Mouse (Mus musculus): ENCODE results near the gene Tekt2. TPM values are rescaled to one million over a fixed set of nuclear protein-coding genes. Genes with fewer than 3 reads are reported as not detected.
A peak's percentile ranks its signal among the peaks of the same experiment; 100 is the strongest.

Tekt2 gene
- polyA plus RNA-seq, 1 experiment from 2014 or later, result 0.17 TPM

DNA sequence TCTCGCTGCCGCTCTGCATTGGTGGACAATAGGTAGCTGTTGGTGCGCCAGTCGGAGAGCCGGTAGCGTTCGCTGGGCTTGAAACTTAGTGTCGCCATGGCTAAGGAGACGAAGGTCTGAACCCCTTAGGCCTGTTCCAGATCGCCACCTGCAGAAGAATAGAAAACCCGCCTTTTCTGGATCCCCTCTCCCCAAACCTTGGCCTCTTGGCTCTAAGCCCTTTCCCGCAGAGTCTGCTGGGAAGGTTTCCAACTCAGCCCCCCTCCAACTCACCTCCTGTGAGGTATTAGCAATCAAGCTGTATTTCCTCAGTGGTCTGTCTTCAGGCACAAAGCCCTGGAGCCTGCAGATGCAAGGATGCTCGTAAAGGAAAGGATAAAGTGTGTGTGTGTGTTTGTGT is 627 bp downstream of the Tekt2 start:
- no peak for ATAC-seq (ENCODE audit: low read depth)
- Histone ChIP-seq H3K36me3 (ENCODE audit: control insufficient read depth, insufficient read depth) (no peaks in the 10 kb centered on the region), H3K27ac (ENCODE audit: low read length) (no peak overlapping the region), H3K4me3 (ENCODE audit: low read depth, low read length) (no peak overlapping the region), H3K27me3 (ENCODE audit: control insufficient read depth, insufficient read depth, low read depth, low read length) (peaks cover 6% of the 10 kb centered on the region), H3K9ac (ENCODE audit: low read depth, low read length) (no peak overlapping the region), H3K4me1 (ENCODE audit: control insufficient read depth, low read depth, low read length) (peaks cover 12% of the 10 kb centered on the region), H3K9me3 (replicated peaks; ENCODE audit: control insufficient read depth, low read length) (no peaks in the 10 kb centered on the region), H3K4me2 (ENCODE audit: low read depth, low read length) (0 out of 2 replicates have a peak overlapping the region, but pooled peaks have one; percentile 16)
- WGBS (ENCODE audit: insufficient replicate concordance), result 55% methylated on average over 13 of the region's 13 CpGs

- 86% methylated on average over 13 of the region's 13 CpGs for WGBS (ENCODE audit: insufficient replicate concordance)
- H3K27me3 ChIP-seq (ENCODE audit: control insufficient read depth, insufficient read depth, low read depth, low read length), result peaks cover 6% of the 10 kb centered on the region
- peaks cover 12% of the 10 kb centered on the region for H3K4me1 ChIP-seq (ENCODE audit: control insufficient read depth, low read depth, low read length)
- ATAC-seq (ENCODE audit: low read depth), result no peak
- H3K27ac ChIP-seq (ENCODE audit: low read length), result no peak overlapping the region
- peaks cover 6% of the 10 kb centered on the region for H3K36me3 ChIP-seq (ENCODE audit: control insufficient read depth, insufficient read depth)
- H3K9ac ChIP-seq (ENCODE audit: low read depth, low read length), result no peak overlapping the region
- H3K4me2 ChIP-seq (ENCODE audit: low read depth, low read length), result no peak overlapping the region
- no peaks in the 10 kb centered on the region for H3K9me3 ChIP-seq (replicated peaks; ENCODE audit: control insufficient read depth, low read length)
- no peak overlapping the region for H3K4me3 ChIP-seq (ENCODE audit: low read depth, low read length)
Observed at GRCm38 (mm10) chr4:126322646-126323045, 2.8 kb downstream of the Tekt2 start.

DNA sequence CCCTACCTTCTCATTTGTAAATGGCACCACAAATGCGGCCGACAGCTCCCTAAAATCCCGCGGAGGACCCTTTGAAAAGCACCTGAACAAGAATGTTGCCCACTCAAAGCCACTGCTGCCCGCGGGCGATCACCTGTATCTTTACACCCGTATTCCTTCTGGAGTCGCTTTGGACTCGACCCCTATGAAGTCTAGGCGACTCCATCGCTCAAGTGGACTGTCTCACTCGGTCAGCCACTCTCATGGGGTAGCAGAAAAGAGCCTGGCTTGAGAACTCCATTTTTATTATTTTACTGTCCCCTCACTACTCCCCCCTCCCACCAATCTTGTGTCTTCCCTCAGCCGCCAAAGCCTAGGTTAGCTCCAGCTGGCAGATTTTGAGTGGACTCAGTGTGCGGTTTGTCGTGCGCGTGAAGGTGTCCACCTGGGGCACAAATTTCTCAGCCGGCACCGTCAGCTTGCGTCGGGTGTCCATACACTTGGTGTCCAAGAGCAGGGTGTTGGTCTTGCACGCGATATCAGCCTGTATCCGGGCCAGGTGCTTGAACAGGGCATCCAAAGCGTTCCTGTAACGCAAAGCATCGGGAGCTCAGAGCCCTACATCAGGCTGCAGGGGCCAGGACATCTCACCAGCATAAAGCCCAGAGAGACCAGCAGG is 3.5 kb downstream of the Tekt2 start:
- Histone ChIP-seq H3K27ac (ENCODE audit: low read length) (no peak overlapping the region), H3K9me3 (replicated peaks; ENCODE audit: control insufficient read depth, low read length) (no peaks in the 10 kb centered on the region), H3K9ac (ENCODE audit: low read depth, low read length) (peak overlapping the region; percentile 48), H3K36me3 (ENCODE audit: control insufficient read depth, insufficient read depth) (peaks cover 9% of the 10 kb centered on the region), H3K4me3 (ENCODE audit: low read depth, low read length) (peak overlapping the region; percentile 91), H3K4me2 (ENCODE audit: low read depth, low read length) (peak overlapping the region; percentile 86), H3K4me1 (ENCODE audit: control insufficient read depth, low read depth, low read length) (peaks cover 12% of the 10 kb centered on the region), H3K27me3 (ENCODE audit: control insufficient read depth, insufficient read depth, low read depth, low read length) (peaks cover 6% of the 10 kb centered on the region)
- no peak for ATAC-seq (ENCODE audit: low read depth)
- WGBS (ENCODE audit: insufficient replicate concordance), result 57% methylated on average over 28 of the region's 28 CpGs

GRCm38 (mm10) chr4:126321111-126321853 is 4.2 kb downstream of the Tekt2 start, which contains the start of gene Adprhl2:
Gene Adprhl2 (minus strand): TSS chr4:126321703.
- H3K27me3 ChIP-seq (ENCODE audit: control insufficient read depth, insufficient read depth, low read depth, low read length), result peaks cover 6% of the 10 kb centered on the region
- peak; percentile 84 for ATAC-seq (ENCODE audit: low read depth)
- under 1% methylated on average over 79 of the region's 80 CpGs for WGBS (ENCODE audit: insufficient replicate concordance)

GRCm38 (mm10) chr4:126319806-126320205 is 5.7 kb downstream of the Tekt2 start:
- H3K36me3 ChIP-seq (ENCODE audit: control insufficient read depth, insufficient read depth), result peaks cover 12% of the 10 kb centered on the region
- ATAC-seq (ENCODE audit: low read depth), result peak; percentile 60
- H3K4me1 ChIP-seq (ENCODE audit: control insufficient read depth, low read depth, low read length), result peaks cover 12% of the 10 kb centered on the region; the same call in 1 of the 2 replicates
- no peaks in the 10 kb centered on the region for H3K9me3 ChIP-seq (replicated peaks; ENCODE audit: control insufficient read depth, low read length)
- peak overlapping the region; percentile 86; the same call in 1 of the 2 replicates for H3K4me2 ChIP-seq (ENCODE audit: low read depth, low read length)
- H3K27ac ChIP-seq (ENCODE audit: low read length), result peak overlapping the region; percentile 45; the same call in 1 of the 2 replicates
- WGBS (ENCODE audit: insufficient replicate concordance), result 63% methylated on average over 6 of the region's 6 CpGs
- no peaks in the 10 kb centered on the region; the same call in 1 of the 2 replicates for H3K27me3 ChIP-seq (ENCODE audit: control insufficient read depth, insufficient read depth, low read depth, low read length)
- H3K4me3 ChIP-seq (ENCODE audit: low read depth, low read length), result no peak overlapping the region
- H3K9ac ChIP-seq (ENCODE audit: low read depth, low read length), result no peak overlapping the region

More at GRCm38 (mm10) chr4:126321111-126321853, 4.2 kb downstream of the Tekt2 start, which contains the start of gene Adprhl2:
- H3K4me1 ChIP-seq (ENCODE audit: control insufficient read depth, low read depth, low read length), result peaks cover 12% of the 10 kb centered on the region
- peak within 1 kb of the TSS; percentile 58 for H3K27ac ChIP-seq (ENCODE audit: low read length)
- H3K9ac ChIP-seq (ENCODE audit: low read depth, low read length), result peak within 1 kb of the TSS; percentile 76
- H3K4me3 ChIP-seq (ENCODE audit: low read depth, low read length), result peak within 1 kb of the TSS; percentile 91
- peaks cover 12% of the 10 kb centered on the region for H3K36me3 ChIP-seq (ENCODE audit: control insufficient read depth, insufficient read depth)
- peak within 1 kb of the TSS; percentile 86 for H3K4me2 ChIP-seq (ENCODE audit: low read depth, low read length)
- H3K9me3 ChIP-seq (replicated peaks; ENCODE audit: control insufficient read depth, low read length), result no peaks in the 10 kb centered on the region

GRCm38 (mm10) chr4:126316443-126317040 is 8.9 kb downstream of the Tekt2 start:
- H3K4me2 ChIP-seq (ENCODE audit: low read depth, low read length), result no peak overlapping the region
- no peak overlapping the region for H3K27ac ChIP-seq (ENCODE audit: low read length)
- H3K9ac ChIP-seq (ENCODE audit: low read depth, low read length), result no peak overlapping the region
- no peaks in the 10 kb centered on the region for H3K27me3 ChIP-seq (ENCODE audit: control insufficient read depth, insufficient read depth, low read depth, low read length)
- no peak for ATAC-seq (ENCODE audit: low read depth)
- H3K4me1 ChIP-seq (ENCODE audit: control insufficient read depth, low read depth, low read length), result peaks cover 8% of the 10 kb centered on the region; the same call in 1 of the 2 replicates
- WGBS (ENCODE audit: insufficient replicate concordance), result 84% methylated on average over 13 of the region's 13 CpGs
- H3K4me3 ChIP-seq (ENCODE audit: low read depth, low read length), result no peak overlapping the region
- H3K36me3 ChIP-seq (ENCODE audit: control insufficient read depth, insufficient read depth), result peaks cover 12% of the 10 kb centered on the region
- H3K9me3 ChIP-seq (replicated peaks; ENCODE audit: control insufficient read depth, low read length), result no peaks in the 10 kb centered on the region

DNA sequence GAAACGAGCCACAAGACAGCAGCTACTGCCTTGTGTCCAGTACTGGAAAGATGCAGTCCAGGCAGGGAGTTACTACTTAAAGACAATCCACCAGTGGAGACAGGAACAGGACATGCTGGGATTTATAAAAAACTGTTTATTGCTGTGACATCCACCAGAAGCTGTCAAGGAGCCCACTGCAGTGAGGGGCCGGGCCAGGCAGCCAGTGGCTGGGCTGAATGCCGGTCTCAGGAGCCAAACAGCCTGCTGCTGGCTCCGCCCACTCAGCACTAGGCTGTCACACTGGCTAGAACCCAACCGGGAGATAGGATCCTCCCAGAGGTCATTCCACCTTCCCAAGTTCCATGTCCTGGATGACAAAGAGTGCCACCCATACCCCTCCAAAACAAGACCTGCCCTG is 9.6 kb downstream of the Tekt2 start:
- Histone ChIP-seq H3K9ac (ENCODE audit: low read depth, low read length) (no peak overlapping the region), H3K27me3 (ENCODE audit: control insufficient read depth, insufficient read depth, low read depth, low read length) (no peaks in the 10 kb centered on the region), H3K27ac (ENCODE audit: low read length) (no peak overlapping the region), H3K4me1 (ENCODE audit: control insufficient read depth, low read depth, low read length) (peaks cover 7% of the 10 kb centered on the region; the same call in 1 of the 2 replicates), H3K4me3 (ENCODE audit: low read depth, low read length) (no peak overlapping the region), H3K36me3 (ENCODE audit: control insufficient read depth, insufficient read depth) (peaks cover 12% of the 10 kb centered on the region), H3K9me3 (replicated peaks; ENCODE audit: control insufficient read depth, low read length) (no peaks in the 10 kb centered on the region), H3K4me2 (ENCODE audit: low read depth, low read length) (no peak overlapping the region)
- 46% methylated on average over 5 of the region's 5 CpGs for WGBS (ENCODE audit: insufficient replicate concordance)
- no peak for ATAC-seq (ENCODE audit: low read depth)

DNA sequence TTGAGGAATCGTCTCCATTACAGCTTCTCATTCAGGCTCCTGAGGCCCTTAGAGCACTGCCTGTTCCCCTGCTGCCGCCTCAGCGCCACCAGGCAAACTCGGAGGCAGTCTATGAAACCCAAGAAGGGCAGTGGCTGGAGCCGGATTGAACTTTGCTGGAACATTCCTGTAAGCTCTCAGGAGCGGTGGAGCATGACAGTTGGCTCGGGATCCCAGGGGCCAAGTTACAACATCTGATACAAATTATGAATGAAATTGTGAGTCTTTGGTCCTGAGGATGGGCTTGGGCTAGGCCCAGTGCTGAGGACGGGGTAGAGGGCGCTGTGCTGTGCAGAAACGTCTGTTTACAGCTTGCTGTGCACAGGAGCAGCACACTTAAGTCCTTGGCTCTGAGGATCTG is 11.1 kb downstream of the Tekt2 start:
- H3K4me3 ChIP-seq (ENCODE audit: low read depth, low read length), result no peak overlapping the region
- H3K4me1 ChIP-seq (ENCODE audit: control insufficient read depth, low read depth, low read length), result peaks cover 3% of the 10 kb centered on the region; the same call in 1 of the 2 replicates
- WGBS (ENCODE audit: insufficient replicate concordance), result 67% methylated on average over 10 of the region's 10 CpGs
- no peak overlapping the region for H3K27ac ChIP-seq (ENCODE audit: low read length)
- no peaks in the 10 kb centered on the region for H3K27me3 ChIP-seq (ENCODE audit: control insufficient read depth, insufficient read depth, low read depth, low read length)
- peaks cover 12% of the 10 kb centered on the region for H3K36me3 ChIP-seq (ENCODE audit: control insufficient read depth, insufficient read depth)
- H3K4me2 ChIP-seq (ENCODE audit: low read depth, low read length), result no peak overlapping the region
- no peak overlapping the region for H3K9ac ChIP-seq (ENCODE audit: low read depth, low read length)
- no peak for ATAC-seq (ENCODE audit: low read depth)
- no peaks in the 10 kb centered on the region for H3K9me3 ChIP-seq (replicated peaks; ENCODE audit: control insufficient read depth, low read length)
